Mouse (Mus musculus): ENCODE measurements at regions not wholly inside any gene's neighbourhood (a gene's known extent, or its start where the extent isn't known, plus 50 kb on each side); places are given as distances from the start of the nearest gene placed in this dataset.

DNA sequence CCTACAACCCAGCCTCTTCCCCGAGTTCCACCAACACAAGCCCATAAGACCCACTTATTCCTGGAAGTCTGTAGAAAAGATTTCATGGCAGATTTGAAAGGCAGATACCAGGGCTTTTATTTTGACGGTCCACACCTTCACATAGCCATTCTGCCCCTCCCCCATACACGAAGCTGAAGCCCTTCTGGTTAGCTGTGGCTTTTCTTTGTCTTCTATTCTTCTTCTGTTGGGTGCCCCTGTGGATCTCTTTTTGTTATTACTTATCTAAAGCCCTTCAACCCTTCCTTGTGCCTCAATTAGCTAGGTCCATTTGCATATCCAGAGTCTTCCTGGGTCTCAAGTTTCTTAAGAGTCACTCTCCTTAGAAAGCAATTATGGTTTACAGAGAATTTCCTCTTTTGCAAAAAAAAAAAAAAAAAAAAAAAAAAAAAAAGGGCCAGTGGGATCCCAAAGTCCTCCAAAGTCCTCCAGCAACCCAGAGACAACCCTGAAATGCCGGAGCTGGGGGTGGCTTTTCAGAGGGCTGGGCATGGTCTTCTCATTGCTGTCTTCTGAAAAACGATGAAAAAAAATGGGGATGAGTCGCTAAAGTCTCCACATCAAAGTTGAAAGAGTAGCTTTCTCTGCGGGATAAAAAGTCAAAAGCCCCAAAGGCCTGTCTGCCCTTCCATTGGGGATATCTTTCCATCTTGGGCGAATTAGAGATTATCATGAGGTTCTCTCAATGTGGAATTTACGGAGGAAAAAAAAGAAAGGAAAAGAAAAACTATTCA, 199.0 kb downstream of the Pten start:
- no peak for TF ChIP-seq POLR2A (IDR thresholded peaks at IDR 0.05; ENCODE audit: insufficient read depth, low read depth, low read length)
- no peak for TF ChIP-seq EP300 (IDR thresholded peaks at IDR 0.05; ENCODE audit: insufficient read depth, low read depth, low read length)
